Mouse (Mus musculus) olfactory bulb, adult 2 months (tissue): ENCODE results near the gene Best3.

Experiments used
- CTCF ChIP-seq: fragments of 200-500 bp; IDR thresholded peaks from 2 replicates; pipeline ENCODE4 v1.5.1; 2012; ENCODE audit warnings: low read depth, mild to moderate bottlenecking, low read length, moderate library complexity; ENCODE audit not compliant: insufficient read depth
- POLR2A ChIP-seq: fragments of 200-500 bp; IDR thresholded peaks from 2 replicates; pipeline ENCODE4 v1.6.1; 2012; ENCODE audit warnings: mild to moderate bottlenecking, low read depth, low read length, moderate library complexity; ENCODE audit not compliant: insufficient read depth

DNA sequence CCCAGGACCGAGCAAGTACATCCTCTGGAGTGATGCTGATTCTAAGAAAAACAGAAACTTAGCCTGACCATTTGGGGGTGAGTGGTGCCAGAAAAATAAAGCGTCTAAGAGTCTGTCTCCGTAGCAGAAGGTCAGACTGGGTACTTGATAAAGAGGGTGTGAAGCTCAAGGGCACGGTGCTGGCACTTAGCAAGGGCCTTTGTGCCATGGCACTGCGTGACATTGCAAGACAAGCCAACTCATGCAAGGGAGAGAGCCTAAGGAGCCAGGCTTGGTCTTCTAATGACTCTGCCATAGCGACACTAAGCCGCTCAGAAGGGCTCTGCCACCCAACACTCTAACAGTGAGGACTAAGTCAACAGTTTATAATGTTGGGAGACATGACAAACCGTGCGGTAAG is 7.3 kb upstream of the Best3 start:
- TF ChIP-seq CTCF (no peak), POLR2A (no peak)
